Mouse (Mus musculus): Measurements from ENCODE around the gene Fxyd7. TPM values are rescaled to one million over a fixed set of nuclear protein-coding genes. Genes with fewer than 3 reads are reported as not detected.

The Fxyd7 gene
- polyA plus RNA-seq, 1 experiment from 2014 or later = 1.1 TPM

DNA sequence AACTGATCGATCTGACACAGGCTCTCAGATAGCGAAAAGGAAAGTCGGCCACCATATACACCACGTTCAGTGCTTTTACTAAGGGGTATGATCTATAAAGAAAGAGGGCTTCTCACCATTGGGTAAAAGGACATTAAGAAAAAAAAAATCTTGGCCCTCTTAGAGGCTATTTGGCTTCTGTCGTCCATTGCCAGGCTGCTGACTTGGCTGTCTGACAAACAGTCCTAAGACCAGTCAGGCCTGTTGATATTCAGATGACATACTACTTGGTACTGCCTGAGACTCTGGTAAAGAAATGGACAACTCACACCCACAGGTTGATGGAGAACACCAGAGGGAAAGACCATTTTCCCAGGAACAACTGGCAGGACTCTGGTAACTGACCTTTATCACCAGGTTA, 38.3 kb downstream of the Fxyd7 start:
- H3K4me1 ChIP-seq (ENCODE audit: control insufficient read depth, insufficient read depth, low read length) = peaks cover 14% of the 10 kb centered on the region
- no peak overlapping the region for H3K4me2 ChIP-seq (ENCODE audit: low read depth, low read length)
- H3K27me3 ChIP-seq (ENCODE audit: control insufficient read depth, insufficient read depth, low read length) = no peaks in the 10 kb centered on the region
- no peak overlapping the region for H3K27ac ChIP-seq (ENCODE audit: low read length)
- H3K9me3 ChIP-seq (replicated peaks; ENCODE audit: control insufficient read depth, low read length) = no peaks in the 10 kb centered on the region
- no peak for ATAC-seq (replicated peaks; ENCODE audit: extremely low read depth, insufficient read depth, low FRiP score)
- no peak overlapping the region for H3K4me3 ChIP-seq (ENCODE audit: low read length)
- no peak overlapping the region for H3K9ac ChIP-seq (ENCODE audit: low read length)
- 74% methylated on average over 5 of the region's 5 CpGs for WGBS
- H3K36me3 ChIP-seq (ENCODE audit: control insufficient read depth, insufficient read depth) = no peaks in the 10 kb centered on the region

DNA sequence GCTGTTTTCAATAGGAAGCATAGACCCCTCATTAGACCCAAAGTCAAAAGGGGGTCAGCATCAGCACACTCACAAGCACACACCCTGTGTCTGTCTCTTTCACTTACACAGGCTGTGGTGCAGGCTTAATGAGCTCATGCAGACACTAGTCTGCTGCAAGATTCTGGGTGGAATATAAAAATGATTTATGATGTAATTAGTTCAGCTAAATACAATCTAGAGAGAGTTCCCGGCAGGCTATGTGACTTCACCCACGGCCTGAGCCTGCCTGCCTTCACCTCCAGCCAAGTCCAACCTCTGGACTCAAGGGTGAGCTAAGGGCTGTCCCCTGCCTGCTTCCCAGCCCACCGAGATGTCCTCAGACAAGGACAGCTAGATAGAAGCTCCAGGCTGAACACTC, 42.4 kb downstream of the Fxyd7 start:
- no peaks in the 10 kb centered on the region for H3K36me3 ChIP-seq (ENCODE audit: control insufficient read depth, insufficient read depth)
- no peak for ATAC-seq (replicated peaks; ENCODE audit: extremely low read depth, insufficient read depth, low FRiP score)
- H3K27ac ChIP-seq (ENCODE audit: low read length) = no peak overlapping the region
- H3K9me3 ChIP-seq (replicated peaks; ENCODE audit: control insufficient read depth, low read length) = no peaks in the 10 kb centered on the region
- no peaks in the 10 kb centered on the region for H3K4me1 ChIP-seq (ENCODE audit: control insufficient read depth, insufficient read depth, low read length)
- H3K27me3 ChIP-seq (ENCODE audit: control insufficient read depth, insufficient read depth, low read length) = no peaks in the 10 kb centered on the region
- no peak overlapping the region for H3K4me2 ChIP-seq (ENCODE audit: low read depth, low read length)
- H3K9ac ChIP-seq (ENCODE audit: low read length) = no peak overlapping the region
- no peak overlapping the region for H3K4me3 ChIP-seq (ENCODE audit: low read length)
- 71% methylated on average over 3 of the region's 3 CpGs for WGBS

DNA sequence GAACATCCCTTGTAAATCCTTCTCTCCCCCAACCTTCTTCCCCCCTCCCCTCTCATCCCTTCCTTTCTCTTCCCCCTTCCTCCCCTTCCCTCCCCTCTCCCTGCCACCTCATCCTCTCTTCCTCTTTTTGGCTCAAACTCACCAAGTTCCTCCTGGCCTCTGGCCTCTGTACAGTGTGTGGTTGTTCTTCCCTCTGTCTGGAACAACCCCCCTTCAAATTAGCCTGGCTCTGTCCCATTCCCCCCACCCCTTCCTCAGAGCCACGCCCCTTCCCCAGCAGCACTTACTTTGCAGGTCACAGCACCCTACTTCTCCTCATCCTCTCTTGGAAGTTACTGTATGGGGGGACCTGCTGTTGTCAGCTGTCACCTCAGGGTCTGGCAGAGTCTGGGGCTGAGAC, 43.1 kb downstream of the Fxyd7 start:
- ATAC-seq (replicated peaks; ENCODE audit: extremely low read depth, insufficient read depth, low FRiP score) = no peak
- H3K4me2 ChIP-seq (ENCODE audit: low read depth, low read length) = no peak overlapping the region
- WGBS = 47% methylated on average over 1 of the region's 1 CpGs

DNA sequence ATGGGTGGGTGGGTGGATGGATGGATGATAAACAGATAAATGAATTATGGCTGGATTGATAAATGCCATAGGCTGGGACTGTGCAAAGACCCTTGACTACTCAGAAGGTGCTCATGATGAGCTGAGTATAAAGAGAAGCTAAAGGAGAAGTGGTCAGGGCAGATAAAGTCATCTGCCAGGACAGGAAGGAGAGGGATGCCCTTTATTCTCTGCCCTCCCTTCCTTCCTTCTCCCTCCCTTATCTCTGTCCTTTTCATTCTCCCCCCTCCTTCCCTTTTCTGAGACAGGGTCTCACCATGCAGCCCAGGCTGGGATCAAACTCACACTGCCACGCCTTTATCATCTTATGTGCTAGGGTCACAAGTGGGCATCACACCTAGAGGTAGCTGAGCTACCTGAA, 43.5 kb downstream of the Fxyd7 start:
- no peaks in the 10 kb centered on the region for H3K36me3 ChIP-seq (ENCODE audit: control insufficient read depth, insufficient read depth)
- no peaks in the 10 kb centered on the region for H3K27me3 ChIP-seq (ENCODE audit: control insufficient read depth, insufficient read depth, low read length)
- H3K9me3 ChIP-seq (replicated peaks; ENCODE audit: control insufficient read depth, low read length) = no peaks in the 10 kb centered on the region
- H3K4me1 ChIP-seq (ENCODE audit: control insufficient read depth, insufficient read depth, low read length) = no peaks in the 10 kb centered on the region
- 73% methylated on average over 1 of the region's 1 CpGs for WGBS
- no peak overlapping the region for H3K9ac ChIP-seq (ENCODE audit: low read length)
- no peak for ATAC-seq (replicated peaks; ENCODE audit: extremely low read depth, insufficient read depth, low FRiP score)
- no peak overlapping the region for H3K4me2 ChIP-seq (ENCODE audit: low read depth, low read length)
- no peak overlapping the region for H3K4me3 ChIP-seq (ENCODE audit: low read length)
- no peak overlapping the region for H3K27ac ChIP-seq (ENCODE audit: low read length)

More for the DNA sequence above, 43.1 kb downstream of the Fxyd7 start:
- H3K4me3 ChIP-seq (ENCODE audit: low read length) = no peak overlapping the region
- H3K27me3 ChIP-seq (ENCODE audit: control insufficient read depth, insufficient read depth, low read length) = no peaks in the 10 kb centered on the region
- H3K36me3 ChIP-seq (ENCODE audit: control insufficient read depth, insufficient read depth) = no peaks in the 10 kb centered on the region
- no peaks in the 10 kb centered on the region for H3K4me1 ChIP-seq (ENCODE audit: control insufficient read depth, insufficient read depth, low read length)
- no peak overlapping the region for H3K9ac ChIP-seq (ENCODE audit: low read length)
- no peaks in the 10 kb centered on the region for H3K9me3 ChIP-seq (replicated peaks; ENCODE audit: control insufficient read depth, low read length)
- H3K27ac ChIP-seq (ENCODE audit: low read length) = no peak overlapping the region

DNA sequence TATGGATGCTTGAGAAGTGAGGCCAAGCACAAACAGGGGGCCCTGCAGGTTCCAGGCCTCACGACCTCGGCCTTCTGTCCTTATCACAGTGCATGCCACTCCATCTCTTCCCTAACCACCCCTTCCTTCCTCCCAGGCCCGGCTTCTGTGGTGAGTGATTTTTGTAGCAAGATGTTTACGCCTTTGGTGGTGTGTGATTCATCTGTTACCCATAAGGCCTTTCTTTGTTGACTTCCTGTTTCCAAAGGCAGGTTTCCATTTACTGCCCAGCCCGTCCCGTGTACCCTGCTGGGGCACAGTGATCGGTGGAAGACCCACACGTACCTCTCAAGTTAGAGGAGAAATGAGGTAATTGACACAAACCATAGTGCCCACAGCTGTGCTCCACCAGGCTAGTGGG, 48.6 kb downstream of the Fxyd7 start:
- no peak overlapping the region for H3K4me3 ChIP-seq (ENCODE audit: low read length)
- H3K36me3 ChIP-seq (ENCODE audit: control insufficient read depth, insufficient read depth) = no peaks in the 10 kb centered on the region
- WGBS = 41% methylated on average over 8 of the region's 8 CpGs
- no peak; the same call in 1 of the 2 replicates for ATAC-seq (replicated peaks; ENCODE audit: extremely low read depth, insufficient read depth, low FRiP score)
- H3K4me1 ChIP-seq (ENCODE audit: control insufficient read depth, insufficient read depth, low read length) = peaks cover 16% of the 10 kb centered on the region
- no peak overlapping the region for H3K9ac ChIP-seq (ENCODE audit: low read length)
- no peak overlapping the region for H3K4me2 ChIP-seq (ENCODE audit: low read depth, low read length)
- H3K27me3 ChIP-seq (ENCODE audit: control insufficient read depth, insufficient read depth, low read length) = no peaks in the 10 kb centered on the region
- no peaks in the 10 kb centered on the region for H3K9me3 ChIP-seq (replicated peaks; ENCODE audit: control insufficient read depth, low read length)
- H3K27ac ChIP-seq (ENCODE audit: low read length) = peak overlapping the region; percentile 19

DNA sequence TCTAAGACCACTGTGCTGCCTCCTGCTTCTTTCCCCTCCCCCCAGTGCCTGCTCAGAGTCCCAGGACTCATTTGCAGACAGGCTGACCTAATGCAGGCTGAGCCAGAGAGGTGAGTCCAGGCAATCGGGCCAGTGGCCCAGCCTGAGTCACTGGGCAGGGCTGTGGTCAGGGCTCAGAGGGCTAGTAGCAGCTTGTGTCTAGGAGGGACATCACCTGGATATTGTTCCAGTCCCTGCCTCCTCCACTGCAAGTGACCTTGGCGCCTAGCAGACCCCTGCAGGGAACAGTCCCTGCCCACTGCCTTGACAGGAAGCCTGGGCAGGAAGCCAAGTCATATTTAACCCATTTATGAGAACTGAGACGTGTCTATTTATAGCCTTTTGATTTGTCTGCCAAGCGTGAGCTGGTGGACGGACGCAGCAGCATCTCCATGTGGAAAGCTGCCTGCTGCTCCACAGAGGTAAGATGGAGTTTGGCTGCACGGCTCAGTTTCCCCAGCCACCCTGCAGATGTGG, 50.7 kb downstream of the Fxyd7 start:
- peak overlapping the region; percentile 9; the same call in 1 of the 2 replicates for H3K4me3 ChIP-seq (ENCODE audit: low read length)
- H3K36me3 ChIP-seq (ENCODE audit: control insufficient read depth, insufficient read depth) = no peaks in the 10 kb centered on the region
- ATAC-seq (replicated peaks; ENCODE audit: extremely low read depth, insufficient read depth, low FRiP score) = peak; percentile 93
- H3K27me3 ChIP-seq (ENCODE audit: control insufficient read depth, insufficient read depth, low read length) = no peaks in the 10 kb centered on the region
- H3K9ac ChIP-seq (ENCODE audit: low read length) = peak overlapping the region; percentile 56
- peaks cover 16% of the 10 kb centered on the region for H3K4me1 ChIP-seq (ENCODE audit: control insufficient read depth, insufficient read depth, low read length)
- peak overlapping the region; percentile 55 for H3K4me2 ChIP-seq (ENCODE audit: low read depth, low read length)
- H3K9me3 ChIP-seq (replicated peaks; ENCODE audit: control insufficient read depth, low read length) = peaks cover 5% of the 10 kb centered on the region; the same call in 1 of the 2 replicates
- H3K27ac ChIP-seq (ENCODE audit: low read length) = peak overlapping the region; percentile 90
- 2% methylated on average over 7 of the region's 7 CpGs for WGBS

DNA sequence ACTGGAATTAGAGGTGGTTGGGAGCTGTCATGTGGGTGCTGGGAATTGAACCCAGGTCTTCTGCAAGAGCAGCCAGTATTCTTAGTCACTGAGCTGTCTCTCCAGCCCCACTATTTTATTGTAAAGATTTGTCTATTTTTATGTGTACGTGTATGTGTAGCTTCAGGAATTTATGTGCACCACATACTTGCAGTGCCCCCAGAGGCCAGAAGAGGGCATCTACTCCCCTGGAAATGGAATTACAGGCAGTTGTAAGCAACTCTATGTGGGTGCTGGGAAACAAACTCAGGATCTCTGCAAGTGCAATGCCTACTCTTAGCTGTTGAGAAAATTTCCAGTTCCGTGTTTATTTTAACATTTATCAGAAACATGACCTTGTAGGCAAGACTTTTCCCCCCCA, 54.8 kb downstream of the Fxyd7 start:
- Histone ChIP-seq H3K4me2 (ENCODE audit: low read depth, low read length) (no peak overlapping the region), H3K27ac (ENCODE audit: low read length) (no peak overlapping the region), H3K36me3 (ENCODE audit: control insufficient read depth, insufficient read depth) (no peaks in the 10 kb centered on the region), H3K4me1 (ENCODE audit: control insufficient read depth, insufficient read depth, low read length) (peaks cover 21% of the 10 kb centered on the region), H3K9ac (ENCODE audit: low read length) (no peak overlapping the region), H3K27me3 (ENCODE audit: control insufficient read depth, insufficient read depth, low read length) (no peaks in the 10 kb centered on the region), H3K4me3 (ENCODE audit: low read length) (no peak overlapping the region), H3K9me3 (replicated peaks; ENCODE audit: control insufficient read depth, low read length) (peaks cover 5% of the 10 kb centered on the region; the same call in 1 of the 2 replicates)
- ATAC-seq (replicated peaks; ENCODE audit: extremely low read depth, insufficient read depth, low FRiP score) = no peak
- WGBS = 94% methylated on average over 2 of the region's 2 CpGs

DNA sequence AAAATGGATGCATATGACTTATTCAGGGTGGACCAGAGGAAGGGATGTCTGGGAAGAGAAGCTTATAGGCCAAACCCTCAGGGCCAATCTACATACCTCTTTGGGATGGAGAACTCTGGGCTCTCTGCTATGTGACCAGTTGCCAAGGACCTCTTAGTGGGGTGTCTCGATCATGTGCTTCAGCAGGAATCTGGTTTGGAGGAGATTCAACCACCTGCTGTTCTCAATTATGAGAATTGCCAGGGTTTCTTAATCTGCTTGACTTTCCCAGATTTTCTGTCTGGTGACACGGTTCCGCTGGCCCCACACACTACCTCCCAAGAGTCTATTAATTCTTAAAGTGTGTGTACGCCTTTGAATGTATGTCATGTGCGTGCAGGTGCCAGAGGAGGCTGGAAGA, 57.3 kb downstream of the Fxyd7 start:
- H3K9me3 ChIP-seq (replicated peaks; ENCODE audit: control insufficient read depth, low read length) = peaks cover 5% of the 10 kb centered on the region; the same call in 1 of the 2 replicates
- no peaks in the 10 kb centered on the region for H3K36me3 ChIP-seq (ENCODE audit: control insufficient read depth, insufficient read depth)
- no peak overlapping the region for H3K4me2 ChIP-seq (ENCODE audit: low read depth, low read length)
- H3K27ac ChIP-seq (ENCODE audit: low read length) = no peak overlapping the region
- ATAC-seq (replicated peaks; ENCODE audit: extremely low read depth, insufficient read depth, low FRiP score) = no peak
- 86% methylated on average over 5 of the region's 5 CpGs for WGBS
- H3K4me3 ChIP-seq (ENCODE audit: low read length) = no peak overlapping the region
- H3K4me1 ChIP-seq (ENCODE audit: control insufficient read depth, insufficient read depth, low read length) = peaks cover 6% of the 10 kb centered on the region; the same call in 1 of the 2 replicates
- H3K9ac ChIP-seq (ENCODE audit: low read length) = no peak overlapping the region
- H3K27me3 ChIP-seq (ENCODE audit: control insufficient read depth, insufficient read depth, low read length) = no peaks in the 10 kb centered on the region

All from heart, embryonic 16.5 days (tissue).